Mouse (Mus musculus): ENCODE data around the gene Mbip.

DNA sequence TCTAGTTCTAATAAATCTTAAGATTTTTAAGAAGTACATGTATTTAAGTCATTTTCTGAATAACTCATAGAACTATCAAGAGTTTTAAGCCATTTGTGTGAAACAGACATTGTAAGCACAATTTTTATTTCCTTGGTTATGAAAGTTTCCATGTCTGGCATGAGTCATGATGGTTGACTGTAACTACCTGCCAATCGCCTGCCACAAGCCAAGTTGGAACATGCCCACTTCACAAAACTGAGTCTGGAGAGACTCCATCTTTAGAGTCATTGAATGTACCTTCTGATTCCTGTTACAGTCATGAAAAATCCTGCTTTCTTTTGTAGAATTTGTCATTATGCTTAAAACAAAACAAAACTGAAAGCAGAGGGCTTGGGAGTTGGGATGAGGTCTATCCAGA lies 19.8 kb downstream of the Mbip start:
- TF ChIP-seq CTCF (IDR thresholded peaks at IDR 0.05; ENCODE audit: insufficient read depth, low read depth, low read length) (no peak), POLR2A (IDR thresholded peaks at IDR 0.05; ENCODE audit: insufficient read depth, low read depth, low read length) (no peak)

Measured in olfactory bulb, adult 2 months (tissue).